Mouse (Mus musculus): ENCODE measurements around the gene Haus5.

Gene Haus5

DNA sequence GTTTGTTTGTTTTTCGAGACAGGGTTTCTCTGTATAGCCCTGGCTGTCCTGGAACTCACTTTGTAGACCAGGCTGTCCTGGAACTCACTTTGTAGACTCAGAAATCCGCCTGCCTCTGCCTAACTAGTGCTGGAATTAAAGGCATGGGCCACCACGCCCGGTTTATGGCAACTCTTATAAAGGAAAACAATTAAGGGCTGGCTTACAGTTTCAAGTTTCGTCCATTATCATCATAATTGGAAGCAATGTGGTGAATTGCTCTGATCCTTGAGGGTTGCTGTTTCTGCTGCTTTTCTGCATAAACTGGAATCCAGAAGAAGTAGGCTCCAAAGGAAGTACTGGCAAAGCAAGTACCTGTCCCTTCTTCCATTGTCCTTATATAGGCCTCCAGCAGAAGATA, 38.1 kb downstream of the Haus5 start:
- intact Hi-C loops (cut with DNase I), result no loop called here

DNA sequence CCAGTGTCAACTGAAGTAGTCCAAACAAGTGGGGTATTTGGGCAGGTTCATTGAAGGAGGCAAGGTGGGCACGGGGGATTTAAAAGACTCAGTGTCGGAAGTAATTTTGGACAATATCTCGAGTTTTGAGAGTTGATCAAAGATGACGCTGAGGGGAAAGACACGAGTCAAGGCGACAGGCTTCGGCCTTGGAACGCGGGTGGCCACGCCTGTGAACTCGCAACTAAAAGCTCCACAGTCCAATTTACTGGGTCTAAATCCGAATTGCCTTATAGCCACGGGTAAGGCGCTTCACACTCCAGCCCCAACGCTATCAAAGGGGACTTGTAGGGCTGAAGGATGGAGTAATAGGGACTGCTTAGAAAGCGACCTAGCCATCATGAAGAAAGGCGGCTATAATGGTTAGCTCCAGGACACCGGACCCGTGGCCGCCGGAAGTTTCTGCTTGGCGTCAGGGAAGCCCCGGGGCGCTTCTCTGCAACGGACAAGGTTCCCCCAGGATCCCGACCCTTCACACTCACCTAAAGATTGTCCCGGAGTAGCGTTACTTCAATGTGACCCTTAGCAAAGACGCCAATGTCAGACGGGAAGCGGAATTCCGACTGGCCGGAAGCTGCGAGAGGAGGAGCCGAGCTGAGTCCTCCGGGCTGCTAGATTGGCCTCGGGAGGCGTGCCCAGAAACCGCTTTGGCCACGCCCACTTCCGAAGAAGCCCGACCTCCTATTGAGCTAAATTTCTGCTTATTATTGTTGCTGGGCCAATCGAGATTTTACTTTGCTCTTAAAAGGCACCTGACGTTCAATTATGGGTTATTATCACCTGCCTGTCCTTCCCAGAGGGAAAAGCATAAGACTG, 39.0 kb downstream of the Haus5 start, which contains the start of gene Cox6b1:
Gene Cox6b1 (minus strand): TSS at position 622 of the 855 bp plus-strand sequence.
- intact Hi-C loops (cut with DNase I), result no loop called here

DNA sequence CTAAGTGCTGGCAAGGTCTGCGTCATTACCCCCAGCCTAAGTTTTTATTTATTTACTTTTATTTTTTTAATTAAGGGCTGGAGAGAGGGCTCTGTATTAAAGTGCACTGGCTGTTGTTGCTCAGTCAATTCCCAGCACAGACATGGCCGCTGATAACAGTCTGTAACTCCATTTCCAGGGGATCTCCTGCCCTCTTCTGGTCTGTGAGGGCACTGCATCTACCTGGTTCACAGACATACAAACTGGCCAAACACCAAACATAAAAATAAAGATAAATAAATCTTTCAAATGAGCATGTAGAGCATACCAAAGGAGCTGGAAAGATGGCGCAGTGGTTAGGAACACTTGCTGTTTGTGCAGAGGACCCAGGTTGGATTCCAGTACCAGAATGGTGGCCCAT, 45.6 kb downstream of the Haus5 start:
- intact Hi-C loops (cut with DNase I), result no loop called here

DNA sequence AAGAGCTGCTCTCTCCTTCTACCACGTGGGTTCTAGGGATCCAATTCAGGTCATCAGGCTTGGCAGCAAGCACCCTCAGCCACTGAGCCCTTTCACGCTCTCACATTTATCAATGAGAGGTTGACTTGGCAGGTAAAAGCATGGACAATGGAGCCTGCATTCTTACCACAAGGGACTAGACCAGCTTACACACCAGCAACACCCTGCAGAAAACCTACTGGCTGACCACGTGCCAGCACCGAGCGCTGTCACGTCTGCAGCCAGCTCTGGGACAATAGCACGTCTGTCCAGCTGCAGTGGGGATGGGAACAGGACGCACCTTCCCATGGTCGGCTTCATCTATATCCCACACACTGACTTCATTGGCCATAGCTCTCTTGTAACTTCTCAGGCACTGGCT, 46.1 kb downstream of the Haus5 start:
- intact Hi-C loops (cut with DNase I), result no loop called here

DNA sequence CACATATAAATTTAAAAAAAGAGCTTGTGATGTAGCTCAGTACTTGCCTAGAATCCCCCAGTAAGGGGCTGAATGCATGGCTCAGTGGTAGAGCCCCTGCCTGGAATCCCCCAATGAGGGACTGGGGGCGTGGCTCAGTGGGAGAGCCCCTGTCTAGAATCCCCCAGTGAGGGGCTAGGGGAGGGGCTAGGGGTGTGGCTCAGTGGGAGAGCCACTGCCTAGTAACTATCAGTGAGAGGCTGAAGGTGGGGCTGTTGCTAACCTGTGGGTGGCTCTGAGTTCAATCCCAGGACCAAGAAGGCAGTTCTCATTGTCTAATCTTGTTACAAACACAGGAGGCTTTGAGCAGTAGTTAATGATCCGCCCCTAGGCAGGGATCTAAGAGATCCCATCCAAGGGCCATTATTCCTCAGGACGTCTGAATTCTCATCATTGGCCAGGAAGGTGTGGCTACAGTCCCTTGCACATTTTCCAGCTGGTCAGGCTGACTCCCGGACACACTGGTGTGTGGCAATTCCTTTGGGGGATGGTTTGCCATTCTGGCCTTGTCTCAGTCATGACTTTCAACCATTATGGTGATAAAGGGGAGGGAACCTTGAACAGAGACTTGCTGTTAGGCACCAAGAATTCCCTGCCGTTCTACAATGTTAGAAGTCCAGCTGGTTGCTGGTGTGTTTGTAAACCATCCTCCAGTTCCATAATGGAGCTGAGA, 49.6 kb downstream of the Haus5 start:
- intact Hi-C loops (cut with DNase I), result no loop called here

DNA sequence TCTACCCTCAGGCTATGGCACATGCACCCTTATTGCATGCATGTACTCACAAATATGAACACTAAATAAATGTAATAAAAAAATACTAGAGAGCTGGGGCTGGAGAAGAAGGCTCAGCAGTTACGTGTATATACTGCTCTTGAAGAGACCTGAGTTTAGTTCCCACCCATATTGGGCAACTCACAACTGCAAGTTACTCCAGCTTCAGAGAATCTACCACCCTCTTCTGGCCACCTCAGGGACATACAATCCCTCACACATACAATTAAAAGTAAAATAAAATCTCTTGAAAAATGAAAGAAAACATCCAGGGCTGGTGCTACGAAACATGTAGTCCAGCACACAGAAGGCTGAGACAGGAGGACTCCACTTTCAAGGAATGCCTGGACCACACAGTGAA, 50.3 kb downstream of the Haus5 start:
- intact Hi-C loops (cut with DNase I), result no loop called here

- intact Hi-C loops (cut with DNase I), result loop anchor here (2.0 kb wide), 1 partner anchor 25 kb away; the partner anchor contains the start of gene Kmt2b
Observed at GRCm38 (mm10) chr7:30613529-30614112, 51.2 kb downstream of the Haus5 start.

DNA sequence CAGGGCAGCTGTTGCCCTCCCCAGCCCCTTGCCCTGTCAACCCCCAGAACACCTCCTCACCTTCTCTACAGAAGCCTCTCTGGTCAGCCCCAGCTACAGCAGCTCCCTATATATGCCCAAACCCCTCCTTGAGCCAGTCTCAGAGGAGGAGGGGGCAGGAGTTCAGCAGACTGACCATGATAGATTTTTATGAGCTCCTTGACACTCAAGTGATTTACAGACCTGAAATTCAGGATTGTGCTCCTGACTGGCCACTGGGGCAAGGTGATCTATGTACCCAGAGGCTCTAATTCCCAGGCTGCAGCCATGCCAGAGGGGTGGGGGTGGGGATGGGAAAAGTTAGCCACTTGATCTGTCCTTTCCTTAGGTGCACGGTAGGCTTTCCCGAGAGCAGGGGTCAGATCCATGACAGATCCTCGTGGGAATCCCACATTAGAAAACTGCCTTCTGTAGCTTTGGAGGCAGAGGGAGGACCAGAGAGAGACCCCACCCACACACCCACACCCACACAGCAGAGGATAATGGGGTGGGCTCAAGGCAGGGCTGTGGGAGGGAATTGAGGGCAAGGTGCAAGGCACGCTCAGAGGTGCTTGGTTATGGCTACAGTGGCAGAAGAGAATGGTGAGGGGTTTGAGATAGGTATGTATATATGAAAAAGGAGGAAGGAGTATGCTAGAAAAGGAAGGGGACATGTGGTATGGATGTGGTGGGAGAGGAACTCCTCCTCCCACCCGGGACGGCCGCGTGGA, 52.0 kb downstream of the Haus5 start, which contains the start of gene Upk1a:
Gene Upk1a (minus strand): TSS at position 194 of the 749 bp plus-strand sequence.
- intact Hi-C loops (cut with DNase I), result loop anchor here (2.0 kb wide), 1 partner anchor 24 kb away; the partner anchor contains the start of gene Kmt2b

GRCm38 (mm10) chr7:30610043-30610442, 54.8 kb downstream of the Haus5 start:
- intact Hi-C loops (cut with DNase I), result no loop called here

DNA sequence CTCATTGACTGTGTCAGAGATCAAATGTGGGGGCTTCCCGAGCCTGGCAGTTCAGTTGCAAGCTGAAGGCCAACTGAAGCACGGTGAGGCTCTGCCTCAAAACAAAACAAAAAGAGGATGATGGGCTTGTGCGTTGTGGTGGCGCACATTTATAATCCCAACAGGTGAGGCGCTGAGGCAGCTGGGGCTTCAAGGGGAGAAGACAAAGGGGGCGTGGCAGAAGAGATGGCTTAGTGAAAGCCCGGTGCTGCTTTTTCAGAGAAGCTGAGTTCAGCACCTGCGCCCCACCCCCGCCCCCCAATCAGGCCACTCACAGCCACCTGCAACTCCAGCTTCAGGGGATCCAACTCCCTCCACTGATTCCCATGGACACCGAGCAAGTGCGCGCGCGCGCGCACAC, 56.3 kb downstream of the Haus5 start:
- intact Hi-C loops (cut with DNase I), result no loop called here

- intact Hi-C loops (cut with DNase I), result no loop called here
Observed at GRCm38 (mm10) chr7:30607706-30608309, 57.0 kb downstream of the Haus5 start.

- intact Hi-C loops (cut with DNase I), result no loop called here
Observed at GRCm38 (mm10) chr7:30604944-30605343, 59.9 kb downstream of the Haus5 start.

- intact Hi-C loops (cut with DNase I), result no loop called here
Observed at GRCm38 (mm10) chr7:30604424-30604823, 60.4 kb downstream of the Haus5 start.
